Mouse (Mus musculus): ENCODE measurements at regions not wholly inside any gene's neighbourhood (a gene's known extent, or its start where the extent isn't known, plus 50 kb on each side); places are given as distances from the start of the nearest gene placed in this dataset.
"Not testable (repeated sequence)": the region's sequence is repeated elsewhere in the genome, so short reads cannot be mapped to it uniquely, and the experiment has no call there.

GRCm38 (mm10) chr16:46811835-46812234, 313.5 kb upstream of the Nectin3 start:
- not testable (repeated sequence) for TF ChIP-seq GATA1 (IDR thresholded peaks at IDR 0.05; ENCODE audit: borderline replicate concordance, low read length); FLI1 (IDR thresholded peaks at IDR 0.05; ENCODE audit: low read length)
